Mouse (Mus musculus) B cell, adult (primary cell): ENCODE measurements around the gene Ccdc150. TPM values are rescaled to one million over a fixed set of nuclear protein-coding genes. Genes with fewer than 3 reads are reported as not detected.

Experiments
- total RNA-seq: library from RNA; stranded (reverse); gene quantifications from 4 replicates; pipeline ENCODE4 v1.2.4, GENCODE M21; 2023; ENCODE audit not compliant: inconsistent age

Ccdc150 gene
- total RNA-seq = 0.13 to 0.64 TPM (median 0.57 TPM) in 3 of 4 replicates, not detected in the other

GRCm38 (mm10) chr1:54250158-54250866 lies at the start of gene Ccdc150:
Gene Ccdc150, plus strand, starts transcription at chr1:54250683.

Other genes starting within 250 kb of the Ccdc150 start
- 0.19 to 1.3 TPM (median 0.92 TPM) in 4 replicates for gene Hecw2, start 55.5 kb upstream of the Ccdc150 start, total RNA-seq
- 18.6 to 22.9 TPM (median 19.5 TPM) in 4 replicates for gene Gtf3c3, start 188.3 kb downstream of the Ccdc150 start, total RNA-seq